Mouse (Mus musculus): ENCODE results near the gene Lrrc28.

- no peak for TF ChIP-seq CTCF (IDR thresholded peaks at IDR 0.05; ENCODE audit: low read depth, low read length)
- TF ChIP-seq GATA1 (IDR thresholded peaks at IDR 0.05; ENCODE audit: borderline replicate concordance, low read length) = no peak
- TF ChIP-seq POLR2AphosphoS5 (IDR thresholded peaks at IDR 0.05; ENCODE audit: insufficient replicate concordance, low read depth, low read length) = no peak
- TF ChIP-seq TAL1 (conservative IDR thresholded peaks at IDR 0.05; ENCODE audit: low read depth, low read length) = no peak
These were observed 144.2 kb downstream of the Lrrc28 start for GRCm38 (mm10) chr7:67500878-67501277.
